Mouse (Mus musculus): Measurements from ENCODE around the gene Men1. TPM values are rescaled to one million over a fixed set of nuclear protein-coding genes. Genes with fewer than 3 reads are reported as not detected.
"Not testable (repeated sequence)": the region's sequence is repeated elsewhere in the genome, so short reads cannot be mapped to it uniquely, and the experiment has no call there.

Men1 gene
- total RNA-seq (2017) = 26.4 and 31.8 TPM in 2 replicates

- peak; percentile 90 to 92 for ATAC-seq (replicated peaks in 1 of 2; ENCODE audit: insufficient read depth in 1 of 2, low FRiP score in 2 of 2, low TSS enrichment in 1 of 2, low read depth in 1 of 2, poor library complexity in 2 of 2, severe bottlenecking in 2 of 2)
Observed at GRCm38 (mm10) chr19:6334673-6335457, at the start of gene Men1. Gene Men1 (plus strand): TSS chr19:6334979.

- ATAC-seq (replicated peaks in 1 of 2; ENCODE audit: insufficient read depth in 1 of 2, low FRiP score in 2 of 2, low TSS enrichment in 1 of 2, low read depth in 1 of 2, poor library complexity in 2 of 2, severe bottlenecking in 2 of 2) = no peak
Observed at GRCm38 (mm10) chr19:6285226-6285625, 49.6 kb upstream of the Men1 start.

GRCm38 (mm10) chr19:6285632-6286433, 48.9 kb upstream of the Men1 start:
- no peak for ATAC-seq (replicated peaks in 1 of 2; ENCODE audit: insufficient read depth in 1 of 2, low FRiP score in 2 of 2, low TSS enrichment in 1 of 2, low read depth in 1 of 2, poor library complexity in 2 of 2, severe bottlenecking in 2 of 2)

GRCm38 (mm10) chr19:6286434-6287401, 48.1 kb upstream of the Men1 start:
- no peak for ATAC-seq (replicated peaks in 1 of 2; ENCODE audit: insufficient read depth in 1 of 2, low FRiP score in 2 of 2, low TSS enrichment in 1 of 2, low read depth in 1 of 2, poor library complexity in 2 of 2, severe bottlenecking in 2 of 2)

- ATAC-seq (replicated peaks in 1 of 2; ENCODE audit: insufficient read depth in 1 of 2, low FRiP score in 2 of 2, low TSS enrichment in 1 of 2, low read depth in 1 of 2, poor library complexity in 2 of 2, severe bottlenecking in 2 of 2) = no peak
Observed at GRCm38 (mm10) chr19:6288236-6288894, 46.4 kb upstream of the Men1 start.

GRCm38 (mm10) chr19:6289696-6290238, 45.0 kb upstream of the Men1 start:
- ATAC-seq (replicated peaks in 1 of 2; ENCODE audit: insufficient read depth in 1 of 2, low FRiP score in 2 of 2, low TSS enrichment in 1 of 2, low read depth in 1 of 2, poor library complexity in 2 of 2, severe bottlenecking in 2 of 2) = no peak

GRCm38 (mm10) chr19:6290720-6291116, 44.1 kb upstream of the Men1 start:
- ATAC-seq (replicated peaks in 1 of 2; ENCODE audit: insufficient read depth in 1 of 2, low FRiP score in 2 of 2, low TSS enrichment in 1 of 2, low read depth in 1 of 2, poor library complexity in 2 of 2, severe bottlenecking in 2 of 2) = not testable (repeated sequence)

- no peak for ATAC-seq (replicated peaks in 1 of 2; ENCODE audit: insufficient read depth in 1 of 2, low FRiP score in 2 of 2, low TSS enrichment in 1 of 2, low read depth in 1 of 2, poor library complexity in 2 of 2, severe bottlenecking in 2 of 2)
Observed at GRCm38 (mm10) chr19:6291117-6291781, 43.5 kb upstream of the Men1 start.

- ATAC-seq (replicated peaks in 1 of 2; ENCODE audit: insufficient read depth in 1 of 2, low FRiP score in 2 of 2, low TSS enrichment in 1 of 2, low read depth in 1 of 2, poor library complexity in 2 of 2, severe bottlenecking in 2 of 2) = no peak
Observed at GRCm38 (mm10) chr19:6292262-6292661, 42.5 kb upstream of the Men1 start.

GRCm38 (mm10) chr19:6294301-6294700, 40.5 kb upstream of the Men1 start:
- no peak for ATAC-seq (replicated peaks in 1 of 2; ENCODE audit: insufficient read depth in 1 of 2, low FRiP score in 2 of 2, low TSS enrichment in 1 of 2, low read depth in 1 of 2, poor library complexity in 2 of 2, severe bottlenecking in 2 of 2)

- ATAC-seq (replicated peaks in 1 of 2; ENCODE audit: insufficient read depth in 1 of 2, low FRiP score in 2 of 2, low TSS enrichment in 1 of 2, low read depth in 1 of 2, poor library complexity in 2 of 2, severe bottlenecking in 2 of 2) = no peak
Observed at GRCm38 (mm10) chr19:6296551-6297210, 38.1 kb upstream of the Men1 start.

- peak; percentile 65 to 67 for ATAC-seq (replicated peaks in 1 of 2; ENCODE audit: insufficient read depth in 1 of 2, low FRiP score in 2 of 2, low TSS enrichment in 1 of 2, low read depth in 1 of 2, poor library complexity in 2 of 2, severe bottlenecking in 2 of 2)
Observed at GRCm38 (mm10) chr19:6297641-6298040, 37.1 kb upstream of the Men1 start.

GRCm38 (mm10) chr19:6299003-6299402, 35.8 kb upstream of the Men1 start:
- ATAC-seq (replicated peaks in 1 of 2; ENCODE audit: insufficient read depth in 1 of 2, low FRiP score in 2 of 2, low TSS enrichment in 1 of 2, low read depth in 1 of 2, poor library complexity in 2 of 2, severe bottlenecking in 2 of 2) = no peak

- peak in 1 of 2 experiments; percentile 30; a peak in 1 of 4 replicates for ATAC-seq (replicated peaks in 1 of 2; ENCODE audit: insufficient read depth in 1 of 2, low FRiP score in 2 of 2, low TSS enrichment in 1 of 2, low read depth in 1 of 2, poor library complexity in 2 of 2, severe bottlenecking in 2 of 2)
Observed at GRCm38 (mm10) chr19:6299450-6300267, 35.1 kb upstream of the Men1 start.

- no peak for ATAC-seq (replicated peaks in 1 of 2; ENCODE audit: insufficient read depth in 1 of 2, low FRiP score in 2 of 2, low TSS enrichment in 1 of 2, low read depth in 1 of 2, poor library complexity in 2 of 2, severe bottlenecking in 2 of 2)
Observed at GRCm38 (mm10) chr19:6300402-6300841, 34.4 kb upstream of the Men1 start.

All from hematopoietic stem cell, adult 5-6 weeks (primary cell).